Mouse (Mus musculus) thymus, postnatal 0 days (tissue): Measurements from ENCODE around the gene Adcyap1. TPM values are rescaled to one million over a fixed set of nuclear protein-coding genes. Genes with fewer than 3 reads are reported as not detected.

Experiments
- DNase-seq: peaks from one replicate; pipeline ENCODE4 v3.0.0-alpha.2; 2015; ENCODE audit warnings: low spot score
- polyA plus RNA-seq: library from polyadenylated mRNA; unstranded; fragments of >200 nt; fragmentation: Nextera tagmentation; extraction: Ambion mirVana; gene quantifications from 2 replicates; pipeline ENCODE4 v1.2.1, GENCODE M21; 2015

The Adcyap1 gene
- 0.26 and 0.33 TPM in 2 replicates for polyA plus RNA-seq

- DNase-seq, result no peak
These were observed at the start of gene Adcyap1 for GRCm38 (mm10) chr17:93198717-93199116. TSS of gene Adcyap1 (plus strand) at chr17:93199017.

GRCm38 (mm10) chr17:93158280-93158851 lies 40.5 kb upstream of the Adcyap1 start:
- DNase-seq, result peak; percentile 30

- DNase-seq, result no peak
These were observed 29.2 kb upstream of the Adcyap1 start for GRCm38 (mm10) chr17:93169572-93169971.

GRCm38 (mm10) chr17:93196846-93197245 lies 2.0 kb upstream of the Adcyap1 start:
- DNase-seq, result no peak

GRCm38 (mm10) chr17:93198213-93198612 lies 604 bp upstream of the Adcyap1 start:
- no peak for DNase-seq

GRCm38 (mm10) chr17:93199218-93199617 lies 401 bp downstream of the Adcyap1 start:
- no peak for DNase-seq

GRCm38 (mm10) chr17:93199747-93200146 lies 930 bp downstream of the Adcyap1 start:
- DNase-seq, result no peak

GRCm38 (mm10) chr17:93200386-93201264 lies 1.8 kb downstream of the Adcyap1 start:
- no peak for DNase-seq

- DNase-seq, result no peak
These were observed 2.6 kb downstream of the Adcyap1 start for GRCm38 (mm10) chr17:93201265-93201925.

- DNase-seq, result no peak
These were observed 3.6 kb downstream of the Adcyap1 start for GRCm38 (mm10) chr17:93202165-93203075.

GRCm38 (mm10) chr17:93203076-93204031 lies 4.5 kb downstream of the Adcyap1 start:
- no peak for DNase-seq

GRCm38 (mm10) chr17:93217785-93218184 lies 19.0 kb downstream of the Adcyap1 start:
- no peak for DNase-seq

GRCm38 (mm10) chr17:93218640-93219039 lies 19.8 kb downstream of the Adcyap1 start:
- no peak for DNase-seq

GRCm38 (mm10) chr17:93237355-93237754 lies 38.5 kb downstream of the Adcyap1 start:
- no peak for DNase-seq
